Mouse (Mus musculus): ENCODE data around the gene Pcp2.
"Not testable (repeated sequence)": the region's sequence is repeated elsewhere in the genome, so short reads cannot be mapped to it uniquely, and the experiment has no call there.

Pcp2 gene

DNA sequence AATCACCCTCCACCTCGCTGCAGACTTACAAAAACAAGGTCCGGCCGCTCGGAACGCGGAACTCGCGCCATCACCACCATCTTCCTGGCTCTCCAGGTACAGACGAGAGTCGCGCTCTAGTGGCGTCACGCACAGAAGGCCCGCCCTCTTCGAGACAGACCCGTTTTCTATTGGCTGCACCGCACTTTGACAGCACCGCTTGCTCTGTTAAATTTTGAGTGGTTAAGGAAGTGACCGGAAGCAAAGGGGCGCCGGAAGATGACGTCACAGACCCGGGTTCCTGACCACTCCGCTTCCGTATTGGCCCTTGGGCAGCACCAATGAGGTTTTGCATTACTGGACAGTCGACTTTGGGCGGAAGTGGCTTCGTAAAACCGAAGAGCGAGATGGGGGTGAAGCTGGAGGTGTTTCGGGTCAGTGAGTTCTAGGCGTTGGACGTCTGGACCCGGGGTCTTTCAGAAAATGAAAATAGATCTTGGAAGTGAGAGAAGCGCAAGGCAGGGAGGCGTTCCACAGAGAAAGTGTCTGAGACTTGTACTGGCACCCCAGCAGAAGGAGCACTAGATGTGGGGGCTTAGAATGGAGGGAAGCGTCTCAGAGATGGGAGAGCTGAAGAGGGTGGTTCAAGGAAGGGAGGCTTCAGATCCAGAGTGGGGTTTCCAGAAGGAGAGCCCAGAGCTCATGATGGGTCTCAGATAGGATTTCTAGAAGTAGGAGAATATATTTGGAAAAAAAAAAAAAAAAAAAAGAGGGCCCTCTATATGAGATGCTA lies 4.0 kb downstream of the Pcp2 start, which contains the start of the genes Xab2 and Pet100:
Xab2 (minus strand) TSS at position 118 of the 772 bp plus-strand sequence.
Pet100 (plus strand) TSS at position 350 of the 772 bp plus-strand sequence.
- peak; percentile 99 for DNase-seq (ENCODE audit: low spot score)

DNA sequence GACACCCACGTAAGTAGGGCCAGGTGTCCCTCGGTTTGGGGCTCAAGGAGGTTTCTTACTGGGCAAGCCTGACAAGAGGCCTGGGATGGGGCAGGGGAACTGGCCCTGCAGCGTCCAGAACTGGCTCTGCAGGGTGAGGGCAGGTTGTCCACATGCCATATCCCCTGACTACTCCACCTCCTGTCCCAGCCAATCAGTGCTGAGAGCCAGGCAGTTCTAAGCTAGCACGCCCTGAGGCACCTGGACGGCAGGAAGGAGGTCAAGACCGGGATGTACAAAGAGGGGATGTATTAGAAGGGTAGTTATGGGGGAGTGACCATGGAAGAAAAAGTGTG lies 15.6 kb downstream of the Pcp2 start:
- DNase-seq (ENCODE audit: low spot score), result peak; percentile 60

DNA sequence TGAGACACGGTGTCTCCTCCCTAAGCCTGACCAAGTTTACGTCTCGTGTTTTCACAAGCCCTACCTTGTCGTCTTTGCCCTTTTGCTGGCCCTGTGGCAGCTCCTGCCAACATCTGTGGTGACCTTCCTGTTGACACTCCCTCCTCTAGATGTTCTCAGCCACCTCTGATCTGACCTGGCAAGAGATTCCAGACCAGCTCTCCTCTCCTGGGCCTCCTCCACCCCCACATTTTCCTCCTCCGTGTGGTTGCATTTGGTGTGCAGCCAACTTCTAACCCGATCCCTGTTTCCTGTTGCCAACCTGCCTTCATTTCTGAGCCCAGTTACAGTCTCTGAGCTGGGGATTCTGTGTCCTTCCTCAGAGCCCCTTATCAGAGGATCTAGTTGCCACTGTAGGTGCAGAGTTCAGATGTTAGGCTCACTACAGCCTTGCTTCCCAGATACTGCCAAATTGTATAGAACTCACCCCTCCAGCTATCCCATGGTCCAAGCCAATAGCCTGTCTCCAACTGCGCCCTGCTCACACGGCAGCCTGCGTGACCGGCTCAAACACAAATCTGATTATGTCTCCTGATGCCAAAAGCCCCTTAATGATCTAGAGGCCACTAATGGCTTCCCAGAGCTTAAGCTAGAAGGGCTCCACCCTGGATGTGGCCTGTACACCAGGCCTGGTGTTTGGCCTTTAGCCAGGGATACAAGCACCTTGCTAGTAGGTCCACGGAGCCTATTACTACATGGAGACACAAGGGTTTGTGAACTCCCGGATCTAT lies 16.1 kb downstream of the Pcp2 start:
- DNase-seq (ENCODE audit: low spot score), result peak; percentile 67

DNA sequence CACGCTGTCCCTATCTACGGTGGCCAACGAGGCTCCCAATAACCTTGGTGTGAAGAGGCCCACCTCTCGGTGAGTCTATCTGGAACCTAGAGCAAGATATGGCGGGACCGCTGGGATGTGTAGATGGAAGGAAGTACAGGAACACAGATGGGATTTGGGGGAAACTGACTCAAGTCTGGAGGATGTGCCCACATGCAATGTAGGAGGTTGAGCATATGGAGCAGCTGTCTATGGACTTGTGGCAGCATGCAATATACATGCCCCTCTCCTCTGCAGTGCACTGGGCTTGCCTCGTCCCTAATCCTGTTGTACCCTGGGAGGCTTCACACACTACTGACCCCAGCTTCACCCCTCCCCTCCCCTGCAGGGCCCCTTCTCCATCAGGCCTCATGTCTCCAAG lies 17.5 kb downstream of the Pcp2 start:
- DNase-seq (ENCODE audit: low spot score), result no peak

DNA sequence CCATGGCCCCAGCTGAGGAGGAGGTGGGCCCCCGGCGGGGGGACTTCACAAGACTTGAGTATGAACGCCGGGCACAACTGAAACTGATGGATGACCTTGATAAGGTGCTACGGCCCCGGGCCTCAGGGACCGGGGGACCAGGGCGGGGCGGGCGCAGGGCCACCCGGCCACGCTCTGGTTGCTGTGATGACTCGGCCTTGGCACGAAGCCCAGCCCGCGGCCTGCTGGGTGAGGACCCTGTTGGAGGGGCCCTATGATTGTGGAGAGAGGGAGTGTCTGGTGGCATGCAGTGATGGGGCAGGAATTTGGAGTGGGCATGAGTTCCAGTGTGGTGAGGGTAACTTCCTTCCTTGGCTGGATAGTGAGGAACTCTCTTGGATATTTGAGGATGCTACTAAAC lies 18.8 kb downstream of the Pcp2 start:
- no peak for DNase-seq (ENCODE audit: low spot score)

DNA sequence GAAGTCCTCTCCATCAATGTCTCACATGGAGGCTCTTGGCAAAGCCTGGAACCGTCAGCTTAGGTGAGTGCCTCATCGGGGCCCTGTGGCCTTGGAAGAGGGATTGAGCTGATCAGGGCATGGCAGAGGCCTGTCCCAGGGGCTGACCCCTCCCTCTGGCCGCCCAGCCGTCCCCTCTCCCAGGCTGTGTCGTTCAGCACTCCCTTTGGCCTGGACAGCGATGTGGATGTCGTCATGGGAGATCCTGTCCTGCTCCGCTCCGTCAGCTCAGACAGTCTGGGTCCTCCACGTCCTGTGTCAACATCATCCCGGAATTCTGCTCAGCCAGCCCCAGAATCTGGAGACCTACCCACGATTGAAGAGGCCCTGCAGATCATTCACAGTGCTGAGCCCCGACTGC lies 21.9 kb downstream of the Pcp2 start:
- no peak for DNase-seq (ENCODE audit: low spot score)

DNA sequence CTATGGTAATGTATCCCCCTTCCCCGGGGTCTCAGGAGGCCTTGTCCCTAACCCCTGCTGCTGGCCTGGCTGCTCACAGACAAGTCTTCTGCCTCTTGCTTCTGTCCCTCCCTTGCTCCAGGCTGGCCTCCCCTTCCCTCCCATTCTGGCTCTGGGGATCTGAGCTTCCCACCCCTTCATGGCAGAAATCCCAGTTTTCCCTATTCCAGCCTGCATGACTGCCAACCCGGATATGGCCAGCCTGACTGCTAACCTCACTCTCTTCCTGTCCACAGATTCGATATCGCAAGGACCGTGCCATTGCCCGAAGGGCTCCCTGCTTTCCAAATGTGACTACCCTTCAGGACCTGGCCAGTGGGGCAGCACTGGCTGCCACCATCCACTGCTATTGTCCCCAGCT lies 24.9 kb downstream of the Pcp2 start:
- DNase-seq (ENCODE audit: low spot score), result peak; percentile 31

DNA sequence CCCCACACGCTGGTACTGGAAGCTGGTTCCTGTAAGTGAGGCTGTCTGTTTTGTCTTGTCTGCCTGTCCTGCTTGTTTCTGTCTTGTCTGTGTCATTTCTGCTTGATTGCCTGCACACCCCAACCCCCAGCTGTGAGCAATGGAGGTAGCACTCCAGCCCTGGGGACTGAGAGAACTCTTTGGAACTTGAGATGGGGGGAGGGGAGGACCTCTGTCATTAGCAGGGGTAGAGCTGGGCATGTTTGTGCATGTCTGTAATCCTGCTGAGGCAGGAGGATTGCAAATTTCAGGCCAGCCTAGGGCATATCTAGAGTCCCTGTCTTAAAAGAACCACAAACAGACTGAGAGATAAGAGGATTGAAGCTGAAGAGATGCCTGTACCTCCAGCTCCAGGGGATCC lies 26.1 kb downstream of the Pcp2 start:
- DNase-seq (ENCODE audit: low spot score), result no peak

DNA sequence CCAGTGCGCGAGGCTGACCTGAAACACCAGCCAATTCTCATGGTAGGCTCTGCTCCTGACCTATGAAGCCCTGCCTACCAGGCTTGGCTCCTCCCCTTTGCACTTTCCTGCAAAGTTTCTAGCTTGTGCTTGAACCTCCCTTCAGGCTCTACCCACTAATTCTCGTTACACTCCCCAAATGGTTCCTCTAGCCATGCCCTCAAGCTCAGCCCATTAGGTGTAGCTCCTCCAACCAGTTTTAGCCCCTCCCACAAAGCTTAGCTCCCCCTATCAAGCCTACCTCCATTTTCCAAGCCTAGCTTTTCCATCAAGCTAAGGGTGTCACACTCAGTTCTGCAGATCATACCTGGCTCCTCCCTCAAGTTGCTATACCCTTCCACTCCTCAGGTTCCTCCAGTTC lies 27.3 kb downstream of the Pcp2 start:
- no peak for DNase-seq (ENCODE audit: low spot score)

DNA sequence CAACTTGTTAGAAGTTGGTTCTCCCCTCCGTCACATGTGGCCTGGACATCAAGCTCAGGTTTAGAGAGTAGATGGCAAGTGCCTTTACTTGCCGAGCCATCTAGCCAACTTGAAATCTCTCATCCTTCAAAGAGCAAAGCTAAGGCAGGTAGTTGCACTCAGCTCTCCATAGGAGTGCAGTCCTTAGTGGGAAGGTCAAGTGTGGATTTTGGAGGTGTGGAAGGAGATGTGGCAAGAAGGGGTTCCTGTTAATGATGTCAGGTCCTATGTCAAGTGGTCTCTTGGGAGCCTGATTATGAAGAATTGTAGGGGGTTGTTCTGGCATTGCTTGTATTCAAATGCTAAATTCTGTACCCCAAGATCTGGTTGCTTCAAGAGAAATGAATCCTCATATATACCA lies 30.9 kb downstream of the Pcp2 start:
- peak; percentile 54 for DNase-seq (ENCODE audit: low spot score)

DNA sequence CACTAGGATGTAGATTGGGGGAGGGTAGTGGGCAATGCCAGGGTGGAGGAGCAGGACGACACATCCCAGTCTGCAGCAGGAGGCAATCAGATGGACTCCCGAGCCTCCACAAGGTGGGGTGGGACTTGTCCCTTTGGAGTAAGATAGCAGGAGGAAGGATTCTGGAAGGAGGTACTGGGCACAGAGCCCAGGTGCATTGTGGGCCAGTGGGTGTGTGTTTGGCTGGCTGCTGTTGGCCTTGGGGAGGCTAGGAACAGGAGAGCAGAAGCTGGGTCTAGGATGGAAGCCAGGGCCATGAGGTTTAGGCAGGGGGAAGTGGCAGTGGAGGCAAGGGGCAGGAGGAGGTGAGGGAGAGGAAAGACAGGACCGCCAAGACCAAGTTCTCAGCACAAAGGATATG lies 31.9 kb downstream of the Pcp2 start:
- peak; percentile 26 for DNase-seq (ENCODE audit: low spot score)

DNA sequence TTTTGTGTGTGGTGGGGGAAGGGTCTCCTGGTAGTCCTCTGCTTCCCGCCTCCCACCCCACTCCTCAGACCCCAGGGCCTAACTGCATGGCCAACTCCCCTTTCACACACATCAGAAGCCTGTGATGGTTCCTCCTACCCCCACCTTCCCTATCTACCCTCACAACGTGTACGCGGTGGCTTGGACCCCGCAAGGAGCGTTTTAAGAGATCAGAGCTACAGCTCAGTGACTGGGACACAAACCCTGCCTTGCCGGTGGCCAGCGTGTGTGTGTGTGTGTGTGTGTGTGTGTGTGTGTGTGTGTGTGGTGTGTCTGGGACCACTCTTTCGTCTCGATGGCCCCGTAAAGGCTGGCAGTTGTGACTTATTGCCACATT lies 37.1 kb downstream of the Pcp2 start:
- no peak for DNase-seq (ENCODE audit: low spot score)

DNA sequence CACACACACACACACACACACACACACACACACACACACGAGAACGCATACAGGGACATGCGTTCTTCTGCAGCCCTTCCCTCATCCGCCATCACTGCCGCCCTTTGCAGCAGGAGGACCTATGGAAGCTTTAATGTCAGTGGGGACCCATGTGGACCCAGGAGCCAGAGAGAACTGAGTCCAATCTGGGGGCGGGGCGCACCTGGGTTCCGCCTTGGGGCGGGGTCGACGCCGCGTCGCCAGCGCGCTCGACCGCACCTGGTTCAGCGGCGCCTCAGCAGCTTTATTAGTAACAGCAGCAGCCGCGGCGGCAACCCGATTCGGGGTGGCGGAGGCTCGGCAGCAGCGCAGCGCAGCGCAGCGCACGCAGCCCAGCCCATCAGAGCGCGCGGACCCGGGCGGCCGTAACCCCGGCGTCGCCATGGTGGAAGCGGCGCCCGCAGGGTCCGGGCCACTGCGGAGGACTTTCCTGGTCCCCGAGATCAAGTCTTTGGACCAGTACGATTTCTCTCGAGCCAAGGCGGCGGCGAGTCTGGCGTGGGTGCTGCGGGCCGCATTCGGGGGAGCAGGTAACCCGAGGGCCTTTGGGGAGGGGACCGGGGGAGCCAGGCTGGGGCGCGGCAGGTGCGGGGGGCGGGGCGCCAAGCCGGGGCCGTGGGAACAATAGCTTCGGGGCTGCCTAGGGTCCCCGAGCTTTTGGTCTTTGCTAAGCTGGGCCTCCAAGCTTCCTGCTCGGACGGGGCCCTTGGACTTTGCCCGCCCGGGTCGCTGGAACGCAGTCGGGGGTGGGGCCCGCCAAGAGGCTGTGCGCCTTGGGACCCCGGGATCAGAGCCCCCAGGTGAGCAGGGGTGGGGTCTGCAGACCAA lies 37.7 kb downstream of the Pcp2 start:
- DNase-seq (ENCODE audit: low spot score), result peak; percentile 74

DNA sequence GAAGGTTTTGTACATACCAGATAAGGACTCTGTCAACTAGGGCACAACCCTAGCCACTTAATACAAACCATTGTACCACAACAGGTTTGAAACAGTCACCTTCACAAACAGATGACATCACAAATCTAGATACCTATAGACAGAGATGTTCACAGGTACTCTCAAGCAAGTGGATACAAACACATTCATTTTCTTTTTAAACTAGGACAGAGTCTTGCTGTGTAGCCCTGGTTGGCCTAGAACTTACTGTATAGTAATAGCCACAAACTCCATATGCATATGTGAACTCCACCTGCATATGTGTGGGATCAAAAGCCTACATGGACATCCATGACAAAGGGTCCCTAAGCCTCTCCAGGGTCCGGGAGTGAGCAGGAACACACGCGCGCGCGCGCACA lies 38.4 kb downstream of the Pcp2 start, which contains the start of gene Camsap3:
Camsap3 (plus strand) TSS at position 301 of the 398 bp plus-strand sequence.
- no peak for DNase-seq (ENCODE audit: low spot score)

DNA sequence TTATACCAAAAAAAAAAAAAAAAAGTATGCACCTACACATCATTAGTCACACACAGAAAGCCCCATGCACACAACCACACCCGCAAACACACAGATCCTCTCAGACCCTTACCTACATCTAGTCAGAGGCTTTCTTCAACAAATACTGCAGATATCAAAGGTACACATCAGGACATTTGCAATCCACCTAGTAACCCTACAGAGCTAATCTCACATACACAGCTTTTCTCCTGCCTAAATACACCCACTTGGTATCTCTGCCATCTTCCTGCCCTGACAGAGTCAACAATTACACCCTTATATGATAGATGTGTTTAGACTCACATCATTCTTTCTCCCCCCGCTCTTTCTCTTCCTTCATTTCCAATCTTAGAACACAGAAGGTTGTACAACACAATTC lies 38.9 kb downstream of the Pcp2 start:
- no peak for DNase-seq (ENCODE audit: low spot score)

DNA sequence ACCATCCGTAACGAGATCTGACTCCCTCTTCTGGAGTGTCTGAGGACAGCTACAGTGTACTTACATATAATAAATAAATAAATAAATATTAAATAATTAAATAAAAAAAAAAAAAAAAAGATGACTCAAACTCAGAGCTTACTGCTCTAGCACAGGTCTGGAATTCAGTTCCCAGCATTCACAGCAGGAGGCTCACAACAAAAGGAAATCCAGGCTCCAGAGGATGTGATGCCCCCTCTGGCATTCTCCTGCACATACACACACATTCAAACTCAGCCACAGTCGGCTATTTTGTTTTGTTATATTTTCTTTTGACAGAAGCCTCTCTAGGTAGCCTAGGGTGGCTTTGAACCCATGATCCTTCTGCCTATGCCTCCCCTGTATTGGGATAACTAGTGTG lies 43.4 kb downstream of the Pcp2 start:
- DNase-seq (ENCODE audit: low spot score), result not testable (repeated sequence)

DNA sequence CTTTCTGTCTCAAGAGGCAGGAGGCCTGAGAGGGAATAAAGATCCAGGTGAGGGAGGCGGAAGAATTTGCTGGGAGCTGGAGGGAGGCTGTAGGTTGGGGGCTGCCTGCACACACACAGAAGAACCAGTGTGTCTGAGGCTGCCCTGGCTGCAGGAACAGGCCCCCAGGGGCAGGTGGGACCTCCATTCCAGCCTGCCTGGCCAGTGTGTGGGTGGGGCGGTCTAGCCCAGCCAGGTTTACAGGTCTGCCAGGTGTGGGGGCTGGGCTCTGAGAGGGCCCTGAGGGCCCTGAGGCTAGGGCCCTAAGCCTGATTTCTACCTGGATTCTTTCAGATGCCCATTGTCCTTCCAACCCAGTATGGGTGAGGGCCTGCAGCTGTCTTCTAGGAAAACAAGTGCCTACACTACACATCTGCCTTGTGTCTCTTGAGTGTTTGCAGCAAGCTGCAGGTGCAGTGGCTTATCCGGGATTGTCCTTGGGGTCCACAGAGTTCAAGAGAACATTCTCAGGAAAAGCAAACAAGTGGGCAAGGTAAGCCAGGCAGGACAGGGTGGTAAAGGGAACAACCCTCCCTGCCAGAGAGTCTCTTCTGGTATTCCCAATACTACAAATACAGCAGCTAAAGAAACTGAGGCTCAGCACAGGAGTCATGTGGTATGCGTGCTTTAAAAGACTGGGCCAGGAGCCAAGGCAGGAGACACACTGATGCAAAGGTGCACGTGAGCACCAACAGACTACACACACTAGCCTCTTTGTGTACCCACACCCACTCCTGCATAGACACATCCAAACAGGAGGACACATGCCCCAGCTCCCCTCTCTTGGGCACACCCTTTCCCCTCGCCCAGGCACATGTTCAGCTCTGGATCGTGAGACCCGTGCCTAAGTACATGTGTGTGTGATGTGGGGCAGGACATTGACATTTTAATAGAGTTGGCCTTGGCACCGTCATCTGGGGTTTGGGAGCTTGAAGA lies 45.7 kb downstream of the Pcp2 start:
- DNase-seq (ENCODE audit: low spot score), result no peak

DNA sequence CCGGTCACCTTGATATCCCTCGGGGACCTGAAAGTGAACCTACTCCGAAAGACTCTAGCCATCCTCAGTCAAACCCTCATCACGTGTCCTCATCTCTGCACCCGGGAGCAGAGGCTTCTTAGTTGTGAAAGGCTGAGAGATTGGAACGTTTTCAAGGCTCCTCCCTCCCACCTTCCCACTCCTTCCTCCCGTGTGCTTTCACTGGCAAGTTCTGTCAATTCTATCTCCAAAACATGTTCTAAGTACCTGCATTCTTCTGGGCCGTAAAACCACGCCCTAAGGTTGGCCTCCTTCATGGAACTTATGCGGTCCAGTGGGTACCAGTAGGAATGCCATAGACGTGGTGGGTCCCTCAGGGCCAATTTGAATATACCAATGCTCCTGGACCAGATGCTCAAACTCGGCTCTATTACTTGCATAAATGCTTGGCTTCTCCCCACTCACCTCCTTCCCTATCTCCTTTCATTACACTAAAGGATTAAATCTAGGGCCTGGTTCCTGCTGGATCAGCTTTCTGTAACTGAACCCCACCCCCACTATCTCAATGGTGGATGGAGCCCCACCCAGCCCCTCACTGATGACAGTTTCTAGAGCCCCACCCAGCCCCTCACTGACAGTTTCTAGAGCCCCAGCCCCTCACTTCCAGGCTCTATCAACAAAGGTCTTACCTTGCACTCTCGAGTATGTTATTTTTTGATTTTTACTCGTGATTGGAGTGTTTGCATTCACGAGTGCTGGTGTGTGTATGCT lies 49.0 kb downstream of the Pcp2 start:
- no peak for DNase-seq (ENCODE audit: low spot score)

DNA sequence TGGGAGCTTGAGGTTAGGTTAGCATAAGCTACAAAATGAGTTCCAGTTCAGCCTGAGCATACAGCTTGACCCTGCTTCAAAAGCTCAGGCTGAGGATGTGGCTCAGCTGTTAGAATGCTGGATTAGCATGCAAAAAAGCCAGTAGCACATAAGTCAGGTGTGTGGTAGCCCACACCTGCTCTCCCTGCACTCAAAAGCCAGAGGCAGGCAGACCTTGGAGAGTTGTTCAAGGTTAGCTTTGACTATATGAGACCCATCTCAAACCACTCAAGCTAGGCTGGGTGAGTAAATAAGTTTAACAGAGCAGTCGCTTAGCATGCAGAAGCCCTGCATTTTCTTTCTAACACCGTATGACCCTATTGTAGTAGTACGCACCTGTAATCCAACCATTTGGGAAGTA lies 50.8 kb downstream of the Pcp2 start:
- no peak for DNase-seq (ENCODE audit: low spot score)

All from lung, postnatal 25 days (tissue).